Mouse (Mus musculus): ENCODE results near the gene Ptgir.

Ptgir gene

GRCm38 (mm10) chr7:16891641-16892351 lies 14.5 kb upstream of the Ptgir start, which contains the start of gene Gng8:
Gene Gng8 (plus strand): TSS chr7:16891786.
- DNase-seq (ENCODE audit: low spot score in 2 of 2): peak; percentile 87 to 90

GRCm38 (mm10) chr7:16892352-16892730 lies 13.9 kb upstream of the Ptgir start:
- DNase-seq (ENCODE audit: low spot score in 2 of 2): no peak

- DNase-seq (ENCODE audit: low spot score in 2 of 2): no peak
Measured at GRCm38 (mm10) chr7:16893612-16894011, 12.7 kb upstream of the Ptgir start.

- DNase-seq (ENCODE audit: low spot score in 2 of 2): no peak
Measured at GRCm38 (mm10) chr7:16894279-16894678, 12.0 kb upstream of the Ptgir start.

GRCm38 (mm10) chr7:16895000-16895399 lies 11.3 kb upstream of the Ptgir start:
- DNase-seq (ENCODE audit: low spot score in 2 of 2): peak; percentile 68 to 78

GRCm38 (mm10) chr7:16895511-16895910 lies 10.8 kb upstream of the Ptgir start:
- DNase-seq (ENCODE audit: low spot score in 2 of 2): no peak

GRCm38 (mm10) chr7:16900526-16900925 lies 5.8 kb upstream of the Ptgir start:
- DNase-seq (ENCODE audit: low spot score in 2 of 2): no peak

GRCm38 (mm10) chr7:16903439-16903955 lies 2.8 kb upstream of the Ptgir start:
- no peak for DNase-seq (ENCODE audit: low spot score in 2 of 2)

GRCm38 (mm10) chr7:16904120-16904675 lies 2.1 kb upstream of the Ptgir start:
- DNase-seq (ENCODE audit: low spot score in 2 of 2): no peak

GRCm38 (mm10) chr7:16905491-16906021 lies 734 bp upstream of the Ptgir start:
- DNase-seq (ENCODE audit: low spot score in 2 of 2): no peak

- no peak for DNase-seq (ENCODE audit: low spot score in 2 of 2)
Measured at GRCm38 (mm10) chr7:16906889-16907559, 734 bp downstream of the Ptgir start.

- DNase-seq (ENCODE audit: low spot score in 2 of 2): no peak
Measured at GRCm38 (mm10) chr7:16907842-16908241, 1.6 kb downstream of the Ptgir start.

GRCm38 (mm10) chr7:16908367-16908766 lies 2.1 kb downstream of the Ptgir start:
- DNase-seq (ENCODE audit: low spot score in 2 of 2): no peak

- DNase-seq (ENCODE audit: low spot score in 2 of 2): no peak
Measured at GRCm38 (mm10) chr7:16908859-16909258, 2.6 kb downstream of the Ptgir start.

GRCm38 (mm10) chr7:16909909-16910308 lies 3.6 kb downstream of the Ptgir start:
- DNase-seq (ENCODE audit: low spot score in 2 of 2): no peak

GRCm38 (mm10) chr7:16911904-16912303 lies 5.6 kb downstream of the Ptgir start:
- no peak for DNase-seq (ENCODE audit: low spot score in 2 of 2)

GRCm38 (mm10) chr7:16912360-16912759 lies 6.1 kb downstream of the Ptgir start:
- no peak for DNase-seq (ENCODE audit: low spot score in 2 of 2)

GRCm38 (mm10) chr7:16913806-16914452 lies 7.6 kb downstream of the Ptgir start:
- DNase-seq (ENCODE audit: low spot score in 2 of 2): peak; percentile 78 to 82

GRCm38 (mm10) chr7:16914453-16915343 lies 8.4 kb downstream of the Ptgir start:
- DNase-seq (ENCODE audit: low spot score in 2 of 2): no peak

GRCm38 (mm10) chr7:16915461-16916340 lies 9.4 kb downstream of the Ptgir start:
- DNase-seq (ENCODE audit: low spot score in 2 of 2): no peak

Measured in right cerebral cortex, adult 2 months (tissue).